In the genomic region with DNA sequence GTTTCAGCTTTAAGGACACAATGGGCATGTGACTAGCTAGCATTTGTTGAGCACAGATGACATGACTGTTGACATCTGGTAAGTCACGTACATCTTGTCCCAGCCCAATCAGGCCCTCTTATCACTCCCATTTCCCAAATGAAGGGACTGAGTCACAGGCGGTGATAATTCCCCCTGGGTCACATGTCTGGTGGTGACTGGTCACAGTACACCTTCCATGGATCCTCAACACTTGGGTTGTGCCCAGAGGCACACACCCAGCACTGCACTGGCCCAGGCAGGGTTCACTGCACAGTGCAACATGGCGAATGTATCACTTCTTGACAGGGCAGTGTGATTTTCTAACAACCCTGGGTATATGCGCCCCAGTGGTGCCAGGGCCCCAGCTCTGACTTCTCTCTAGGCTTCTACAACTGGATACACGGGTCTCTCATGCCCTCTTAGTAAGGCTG, we compare ENCODE assay signal across 10 mouse cellular contexts. TPM values are rescaled to one million over a fixed set of nuclear protein-coding genes. Genes with fewer than 3 reads are reported as not detected.
DNase-seq lines count a peak whose midpoint lies in the region; ATAC-seq and TF ChIP-seq lines count a peak whose summit lies in the region.
"Had no signal": no experiment of that assay in that cellular context is flagged by ENCODE, and none has a peak within 500 bp of the region (broad histone marks: within the 10 kb centered on the region; RNA-seq: fewer than 3 reads in every experiment).

No protein-coding gene starts in this region.

- H3K4me2 ChIP-seq in forebrain, embryonic 13.5 days: no peak overlapping the region
- no peak overlapping the region for H3K4me2 ChIP-seq in midbrain, embryonic 13.5 days (replicated peaks)
- H3K4me2 ChIP-seq in midbrain, embryonic 14.5 days (ENCODE audit: low read length): no peak overlapping the region
- no peak overlapping the region for H3K4me2 ChIP-seq in liver, embryonic 12.5 days

- WGBS in forebrain, embryonic 10.5 days: 68% methylated on average over 5 of the region's 5 CpGs
- 81% methylated on average over 5 of the region's 5 CpGs for WGBS in forebrain, embryonic 13.5 days
- WGBS in midbrain, embryonic 13.5 days: 72% methylated on average over 5 of the region's 5 CpGs
- 74% methylated on average over 5 of the region's 5 CpGs for WGBS in midbrain, embryonic 14.5 days
- WGBS in liver, embryonic 12.5 days (ENCODE audit: insufficient replicate concordance): 52% methylated on average over 5 of the region's 5 CpGs
- WGBS in lung, adult 2 months: 80% methylated on average over 5 of the region's 5 CpGs

- no peak overlapping the region for H3K9ac ChIP-seq in forebrain, embryonic 13.5 days
- no peak overlapping the region for H3K9ac ChIP-seq in midbrain, embryonic 13.5 days (replicated peaks)
- no peak overlapping the region for H3K9ac ChIP-seq in midbrain, embryonic 14.5 days (replicated peaks; ENCODE audit: low read length)
- H3K9ac ChIP-seq in liver, embryonic 12.5 days: no peak overlapping the region

- H3K27ac ChIP-seq in forebrain, embryonic 10.5 days: no peak overlapping the region
- H3K27ac ChIP-seq in forebrain, embryonic 13.5 days: no peak overlapping the region
- H3K27ac ChIP-seq in midbrain, embryonic 13.5 days: no peak overlapping the region
- no peak overlapping the region for H3K27ac ChIP-seq in midbrain, embryonic 14.5 days (replicated peaks; ENCODE audit: low read depth, low read length)
- H3K27ac ChIP-seq in liver, embryonic 12.5 days: peak overlapping the region; percentile 62

- no peak for ATAC-seq in forebrain, embryonic 13.5 days
- ATAC-seq in midbrain, embryonic 13.5 days: peak; percentile 54; the same call in 1 of the 2 replicates
- ATAC-seq in midbrain, embryonic 14.5 days (ENCODE audit: low FRiP score, low TSS enrichment): no peak
- peak; percentile 48; the same call in 1 of the 2 replicates for ATAC-seq in liver, embryonic 12.5 days

- peak; percentile 19 for DNase-seq in forebrain, embryonic 10.5 days (ENCODE audit: extremely low spot score, low spot score)
- no peak for DNase-seq in midbrain, embryonic 14.5 days
- no peak for DNase-seq in layer of hippocampus, adult 9-10 months (ENCODE audit: low spot score)
- no peak for DNase-seq in lung, adult 2 months
- no peak for DNase-seq in T-cell, adult 2 months (ENCODE audit: low spot score)

- H3K4me3 ChIP-seq in forebrain, embryonic 10.5 days: no peak overlapping the region
- no peak overlapping the region for H3K4me3 ChIP-seq in forebrain, embryonic 13.5 days
- no peak overlapping the region for H3K4me3 ChIP-seq in midbrain, embryonic 13.5 days (replicated peaks)
- H3K4me3 ChIP-seq in midbrain, embryonic 14.5 days (replicated peaks; ENCODE audit: low read depth, low read length): no peak overlapping the region
- H3K4me3 ChIP-seq in liver, embryonic 12.5 days: no peak overlapping the region
- no peak overlapping the region for H3K4me3 ChIP-seq in lung, adult 2 months (replicated peaks; ENCODE audit: extremely low read depth, low read depth, low read length)
- H3K4me3 ChIP-seq: erythroblast, embryonic 14.5 days; heart, embryonic 10.5 days had no signal

- no peak for TF ChIP-seq POLR2A in lung, adult 2 months (IDR thresholded peaks at IDR 0.05; ENCODE audit: borderline replicate concordance, extremely low read depth, low read depth, low read length)

- no peak for TF ChIP-seq CTCF in lung, adult 2 months (IDR thresholded peaks at IDR 0.05; ENCODE audit: insufficient read depth, low read length)

- H3K27me3 ChIP-seq in forebrain, embryonic 10.5 days (ENCODE audit: poor library complexity, severe bottlenecking): 0 out of 2 replicates have a peak, but pooled peaks cover 4% of the 10 kb centered on the region
- H3K27me3 ChIP-seq in forebrain, embryonic 13.5 days: peaks cover 4% of the 10 kb centered on the region; the same call in 1 of the 2 replicates
- 0 out of 2 replicates have a peak, but pooled peaks cover 10% of the 10 kb centered on the region for H3K27me3 ChIP-seq in midbrain, embryonic 13.5 days
- H3K27me3 ChIP-seq in midbrain, embryonic 14.5 days (ENCODE audit: control insufficient read depth, insufficient read depth, low read length): no peaks in the 10 kb centered on the region
- H3K27me3 ChIP-seq in liver, embryonic 12.5 days (replicated peaks): 0 out of 2 replicates have a peak, but pooled peaks cover 11% of the 10 kb centered on the region

- H3K4me1 ChIP-seq in forebrain, embryonic 10.5 days: peaks cover 10% of the 10 kb centered on the region
- H3K4me1 ChIP-seq in forebrain, embryonic 13.5 days: peaks cover 8% of the 10 kb centered on the region
- peaks cover 3% of the 10 kb centered on the region for H3K4me1 ChIP-seq in midbrain, embryonic 13.5 days (replicated peaks)
- no peaks in the 10 kb centered on the region for H3K4me1 ChIP-seq in midbrain, embryonic 14.5 days (ENCODE audit: control insufficient read depth, insufficient read depth, low read length)
- H3K4me1 ChIP-seq in liver, embryonic 12.5 days: peaks cover 42% of the 10 kb centered on the region
- H3K4me1 ChIP-seq in lung, adult 2 months (ENCODE audit: control insufficient read depth, insufficient read depth, low read length): peaks cover 6% of the 10 kb centered on the region

- no peaks in the 10 kb centered on the region for H3K9me3 ChIP-seq in forebrain, embryonic 10.5 days
- no peaks in the 10 kb centered on the region for H3K9me3 ChIP-seq in forebrain, embryonic 13.5 days (replicated peaks)
- H3K9me3 ChIP-seq in midbrain, embryonic 13.5 days: no peaks in the 10 kb centered on the region
- no peaks in the 10 kb centered on the region for H3K9me3 ChIP-seq in midbrain, embryonic 14.5 days (ENCODE audit: control insufficient read depth, low read length)
- no peaks in the 10 kb centered on the region for H3K9me3 ChIP-seq in liver, embryonic 12.5 days (replicated peaks)

- H3K36me3 ChIP-seq in forebrain, embryonic 10.5 days (replicated peaks): no peaks in the 10 kb centered on the region
- H3K36me3 ChIP-seq in forebrain, embryonic 13.5 days (ENCODE audit: poor library complexity, severe bottlenecking): no peaks in the 10 kb centered on the region
- H3K36me3 ChIP-seq in midbrain, embryonic 13.5 days: no peaks in the 10 kb centered on the region
- no peaks in the 10 kb centered on the region for H3K36me3 ChIP-seq in midbrain, embryonic 14.5 days (ENCODE audit: control insufficient read depth, insufficient read depth, low read length)
- no peaks in the 10 kb centered on the region for H3K36me3 ChIP-seq in liver, embryonic 12.5 days
- H3K36me3 ChIP-seq: heart, embryonic 10.5 days had no signal

RNA-seq across cellular contexts. Expression of a gene that starts 29.2 kb away (rescaled TPM):
- polyA plus RNA-seq in forebrain, embryonic 10.5 days (2016; fragmentation: Nextera tagmentation; extraction: Ambion mirVana): 0.16 and 0.32 TPM in 2 replicates
- polyA plus RNA-seq in forebrain, embryonic 13.5 days (2015; fragmentation: Nextera tagmentation; extraction: Ambion mirVana): 0.45 and 0.67 TPM in 2 replicates
- 0.50 and 0.59 TPM in 2 replicates for polyA plus RNA-seq in midbrain, embryonic 13.5 days (2015; fragmentation: Nextera tagmentation; extraction: Ambion mirVana)
- polyA plus RNA-seq in midbrain, embryonic 14.5 days (2014; fragmentation: Nextera tagmentation; extraction: Ambion mirVana): 0.76 and 0.92 TPM in 2 replicates
- polyA plus RNA-seq in liver, embryonic 12.5 days (2016; fragmentation: Nextera tagmentation; extraction: Ambion mirVana): 0.13 TPM in 2 replicates
- polyA plus RNA-seq in lung, adult 2 months (2012; rRNA removed): 0.43 and 263 TPM in 2 replicates
- polyA plus RNA-seq: erythroblast, embryonic 14.5 days had no signal

Comparison
In these comparisons a context has a peak if more than half of its experiments do, and no peak if none do; other contexts are left out.
1. ATAC-seq: peak in midbrain, embryonic 13.5 days (single experiment) and liver, embryonic 12.5 days (single experiment); none in forebrain, embryonic 13.5 days (single experiment) and midbrain, embryonic 14.5 days (single experiment).